12 mouse cellular contexts compared by ENCODE assay signal in genomic region chr16:50462226-50462870, GRCm38 (mm10). TPM values are rescaled to one million over a fixed set of nuclear protein-coding genes. Genes with fewer than 3 reads are reported as not detected.
A peak's percentile ranks its signal among the peaks of the same experiment; 100 is the strongest.
DNase-seq lines count a peak whose midpoint lies in the region; ATAC-seq and TF ChIP-seq lines count a peak whose summit lies in the region.
"Had no signal": no experiment of that assay in that cellular context is flagged by ENCODE, and none has a peak within 500 bp of the region (broad histone marks: within the 10 kb centered on the region; RNA-seq: fewer than 3 reads in every experiment).

No protein-coding gene starts in this region.

- no peaks in the 10 kb centered on the region for H3K9me3 ChIP-seq in forebrain, embryonic 12.5 days
- no peaks in the 10 kb centered on the region for H3K9me3 ChIP-seq in forebrain, embryonic 11.5 days (ENCODE audit: control insufficient read depth, low read length)
- no peaks in the 10 kb centered on the region for H3K9me3 ChIP-seq in liver, embryonic 11.5 days (ENCODE audit: control insufficient read depth, low read length)
- H3K9me3 ChIP-seq in liver, postnatal 0 days (ENCODE audit: low read length) = no peaks in the 10 kb centered on the region
- H3K9me3 ChIP-seq in liver, embryonic 13.5 days (replicated peaks) = no peaks in the 10 kb centered on the region

- WGBS in forebrain, embryonic 12.5 days = 36% methylated on average over 10 of the region's 10 CpGs
- WGBS in forebrain, embryonic 11.5 days = 34% methylated on average over 10 of the region's 10 CpGs
- WGBS in liver, embryonic 11.5 days = 35% methylated on average over 10 of the region's 10 CpGs
- 31% methylated on average over 10 of the region's 10 CpGs for WGBS in liver, postnatal 0 days (ENCODE audit: insufficient replicate concordance)
- WGBS in liver, embryonic 13.5 days (ENCODE audit: insufficient replicate concordance) = 28% methylated on average over 10 of the region's 10 CpGs

- H3K4me3 ChIP-seq in forebrain, embryonic 12.5 days (replicated peaks) = no peak overlapping the region
- no peak overlapping the region for H3K4me3 ChIP-seq in forebrain, embryonic 11.5 days (ENCODE audit: low read depth, low read length)
- H3K4me3 ChIP-seq in liver, embryonic 11.5 days (ENCODE audit: low read depth, low read length) = no peak overlapping the region
- no peak overlapping the region for H3K4me3 ChIP-seq in liver, postnatal 0 days (ENCODE audit: low read depth, low read length)
- no peak overlapping the region for H3K4me3 ChIP-seq in liver, embryonic 13.5 days (replicated peaks)

- TF ChIP-seq EP300 in liver, postnatal 0 days (IDR thresholded peaks at IDR 0.05; ENCODE audit: low read depth) = no peak

- no peak for DNase-seq in forebrain, embryonic 11.5 days (ENCODE audit: low spot score)
- no peak for DNase-seq in liver, embryonic 11.5 days (ENCODE audit: low spot score)
- DNase-seq in liver, postnatal 0 days = no peak
- no peak for DNase-seq in Patski (ENCODE audit: low read depth, low spot score)
- no peak for DNase-seq in liver, embryonic 13.5 days
- no peak for DNase-seq in layer of hippocampus, postnatal 14 days (ENCODE audit: low spot score in 2 of 2)
- DNase-seq in frontal cortex, postnatal 36 days (ENCODE audit: low spot score in 2 of 2) = no peak
- DNase-seq: cerebellum, postnatal 10 days; thymus, adult 18-20 months had no signal

- H3K36me3 ChIP-seq in forebrain, embryonic 12.5 days (replicated peaks) = no peaks in the 10 kb centered on the region
- H3K36me3 ChIP-seq in forebrain, embryonic 11.5 days (ENCODE audit: control insufficient read depth, insufficient read depth, low read length) = no peaks in the 10 kb centered on the region
- no peaks in the 10 kb centered on the region for H3K36me3 ChIP-seq in liver, embryonic 11.5 days (ENCODE audit: control insufficient read depth, insufficient read depth, low read length)
- no peaks in the 10 kb centered on the region for H3K36me3 ChIP-seq in liver, postnatal 0 days (replicated peaks; ENCODE audit: insufficient read depth, low read length)
- H3K36me3 ChIP-seq in liver, embryonic 13.5 days = no peaks in the 10 kb centered on the region

- in situ Hi-C loops in Patski (cut with MboI; ENCODE audit: low pct_unique_long_range_greater_than_20kb) = no loop called here

- no peaks in the 10 kb centered on the region for H3K27me3 ChIP-seq in forebrain, embryonic 12.5 days
- no peaks in the 10 kb centered on the region for H3K27me3 ChIP-seq in forebrain, embryonic 11.5 days (ENCODE audit: control insufficient read depth, insufficient read depth, low read length)
- H3K27me3 ChIP-seq in liver, embryonic 11.5 days (replicated peaks; ENCODE audit: control insufficient read depth, insufficient read depth, low read length) = no peaks in the 10 kb centered on the region
- H3K27me3 ChIP-seq in liver, postnatal 0 days (ENCODE audit: insufficient read depth, low read length) = no peaks in the 10 kb centered on the region
- H3K27me3 ChIP-seq in Patski = peaks cover 15% of the 10 kb centered on the region
- H3K27me3 ChIP-seq in liver, embryonic 13.5 days = no peaks in the 10 kb centered on the region

- peak overlapping the region; percentile 29; the same call in 1 of the 2 replicates for H3K4me2 ChIP-seq in forebrain, embryonic 12.5 days
- no peak overlapping the region for H3K4me2 ChIP-seq in forebrain, embryonic 11.5 days (ENCODE audit: low read depth, low read length, severe bottlenecking)
- peak overlapping the region; percentile 34; the same call in 1 of the 2 replicates for H3K4me2 ChIP-seq in liver, embryonic 11.5 days
- no peak overlapping the region for H3K4me2 ChIP-seq in liver, postnatal 0 days (ENCODE audit: low read depth, low read length)
- 0 out of 2 replicates have a peak overlapping the region, but pooled peaks have one; percentile 21 for H3K4me2 ChIP-seq in liver, embryonic 13.5 days

- H3K27ac ChIP-seq in forebrain, embryonic 12.5 days = no peak overlapping the region
- H3K27ac ChIP-seq in forebrain, embryonic 11.5 days (ENCODE audit: low read depth, low read length) = no peak overlapping the region
- H3K27ac ChIP-seq in liver, embryonic 11.5 days (ENCODE audit: low read depth, low read length) = no peak overlapping the region
- H3K27ac ChIP-seq in liver, postnatal 0 days (ENCODE audit: low read depth) = no peak overlapping the region
- no peak overlapping the region for H3K27ac ChIP-seq in liver, embryonic 13.5 days
- H3K27ac ChIP-seq: liver, embryonic 14.5 days had no signal

- no peak overlapping the region for H3K9ac ChIP-seq in forebrain, embryonic 12.5 days
- no peak overlapping the region for H3K9ac ChIP-seq in forebrain, embryonic 11.5 days (ENCODE audit: low read length)
- no peak overlapping the region for H3K9ac ChIP-seq in liver, embryonic 11.5 days (ENCODE audit: low read depth, low read length)
- H3K9ac ChIP-seq in liver, postnatal 0 days (replicated peaks) = no peak overlapping the region
- H3K9ac ChIP-seq in liver, embryonic 13.5 days = no peak overlapping the region
- H3K9ac ChIP-seq: liver, embryonic 14.5 days had no signal

- H3K4me1 ChIP-seq in forebrain, embryonic 12.5 days = peaks cover 4% of the 10 kb centered on the region; the same call in 1 of the 2 replicates
- 0 out of 2 replicates have a peak, but pooled peaks cover 2% of the 10 kb centered on the region for H3K4me1 ChIP-seq in forebrain, embryonic 11.5 days (replicated peaks; ENCODE audit: control insufficient read depth, insufficient read depth, low read length)
- no peaks in the 10 kb centered on the region for H3K4me1 ChIP-seq in liver, embryonic 11.5 days (replicated peaks; ENCODE audit: control insufficient read depth, insufficient read depth, low read length)
- no peaks in the 10 kb centered on the region for H3K4me1 ChIP-seq in liver, postnatal 0 days (ENCODE audit: insufficient read depth)
- H3K4me1 ChIP-seq in liver, embryonic 13.5 days (replicated peaks) = no peaks in the 10 kb centered on the region

- POLR2A ChIA-PET in Patski (lab: Charles Lee) = no interaction called here

- no peak for TF ChIP-seq CTCF in liver, postnatal 0 days (IDR thresholded peaks at IDR 0.05; ENCODE audit: low read depth)
- TF ChIP-seq CTCF in Patski (IDR thresholded peaks at IDR 0.05) = no peak

- CTCF ChIA-PET in Patski (lab: Charles Lee) = interaction anchor here (2.2 kb wide), 1 partner anchor 12 kb away, joined by 4 read pairs; no protein-coding TSS in a partner anchor

- ATAC-seq in forebrain, embryonic 12.5 days (ENCODE audit: low FRiP score) = no peak
- no peak for ATAC-seq in forebrain, embryonic 11.5 days (replicated peaks; ENCODE audit: low FRiP score)
- no peak for ATAC-seq in liver, embryonic 11.5 days (replicated peaks; ENCODE audit: low FRiP score)
- ATAC-seq in liver, postnatal 0 days = no peak
- ATAC-seq in Patski = peak; percentile 26
- no peak for ATAC-seq in liver, embryonic 13.5 days (ENCODE audit: low read depth)
- ATAC-seq: forebrain, embryonic 14.5 days had no signal

RNA-seq across cellular contexts. Expression of gene Bbx, which starts 30.2 kb away (rescaled TPM):
- 40.7 and 43.3 TPM in 2 replicates for polyA plus RNA-seq in forebrain, embryonic 12.5 days (2016; fragmentation: Nextera tagmentation; extraction: Ambion mirVana)
- 30.1 and 38.0 TPM in 2 replicates for polyA plus RNA-seq in forebrain, embryonic 11.5 days (2014; fragmentation: Nextera tagmentation; extraction: Ambion mirVana)
- polyA plus RNA-seq in liver, embryonic 11.5 days (2014; fragmentation: Nextera tagmentation; extraction: Ambion mirVana) = 19.2 and 19.6 TPM in 2 replicates
- polyA plus RNA-seq in liver, postnatal 0 days (2015; fragmentation: Nextera tagmentation; extraction: Ambion mirVana) = 6.5 and 7.9 TPM in 2 replicates
- 29.4 TPM for polyA plus RNA-seq in Patski (2021)
- polyA plus RNA-seq in liver, embryonic 13.5 days (2015; fragmentation: Nextera tagmentation; extraction: Ambion mirVana) = 8.9 and 9.1 TPM in 2 replicates
- total RNA-seq in layer of hippocampus, postnatal 14 days (2021) = 10 to 100 TPM; 17.4 to 18.9 TPM

Comparison
In these comparisons a context has a peak if more than half of its experiments do, and no peak if none do; other contexts are left out.
1. H3K4me2 ChIP-seq: peak in forebrain, embryonic 12.5 days (single experiment), liver, embryonic 11.5 days (single experiment) and liver, embryonic 13.5 days (single experiment); none in forebrain, embryonic 11.5 days (single experiment) and liver, postnatal 0 days (single experiment).